Mouse (Mus musculus) kidney, postnatal 25 days (tissue): ENCODE data around the gene Olfr1467.

Experiments used
- DNase-seq, 2 experiments: peaks; one replicate each; pipeline ENCODE4 v3.0.0; 2021; ENCODE audit warnings: mixed read lengths in 2 of 2

The Olfr1467 gene

DNA sequence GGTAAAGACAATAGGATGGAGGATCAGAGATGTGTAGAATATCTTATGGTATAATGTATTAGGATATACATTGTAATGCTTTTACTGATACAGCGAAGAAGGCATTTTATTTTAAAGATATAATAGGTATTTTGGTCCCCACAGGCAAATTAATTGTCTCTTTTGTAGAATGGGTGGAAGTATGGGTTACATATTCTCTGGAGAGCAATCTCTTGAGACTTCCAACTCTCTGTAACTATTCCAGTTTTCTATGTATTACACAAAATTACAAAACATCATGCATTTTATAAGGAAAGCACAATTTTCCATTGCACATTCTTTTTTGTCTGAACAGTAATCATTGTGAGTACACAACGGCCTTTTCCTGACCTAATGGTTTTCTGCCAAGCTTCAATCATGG is at the start of gene Olfr1467:
TSS of gene Olfr1467 (plus strand) at position 301 of the 400 bp plus-strand sequence.
- no peak for DNase-seq

DNA sequence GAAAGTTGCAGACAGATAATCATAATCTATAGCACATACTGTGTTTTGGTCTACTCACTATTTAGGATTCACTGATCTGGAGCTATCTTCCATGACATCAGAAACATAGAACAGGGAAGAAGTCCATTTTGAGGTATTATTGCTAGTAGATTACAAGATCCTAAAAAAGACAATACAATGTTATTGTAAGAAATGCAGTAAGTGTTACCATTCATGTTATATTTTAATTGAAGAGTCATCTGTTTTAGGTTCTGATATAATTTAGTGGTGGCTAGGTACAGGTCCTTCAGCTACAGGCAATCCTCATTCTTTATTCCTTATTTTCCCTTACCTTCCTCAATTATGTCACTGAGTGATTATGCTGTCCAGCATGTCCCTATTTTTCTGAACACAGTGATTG is 46.6 kb upstream of the Olfr1467 start, which contains the start of gene Olfr1465:
TSS of gene Olfr1465 (minus strand) at position 101 of the 400 bp plus-strand sequence.
- no peak for DNase-seq

GRCm38 (mm10) chr19:13338562-13338961 is 23.5 kb upstream of the Olfr1467 start, which contains the start of gene Olfr1466:
Olfr1466 (plus strand) TSS chr19:13338862.
- no peak for DNase-seq

DNA sequence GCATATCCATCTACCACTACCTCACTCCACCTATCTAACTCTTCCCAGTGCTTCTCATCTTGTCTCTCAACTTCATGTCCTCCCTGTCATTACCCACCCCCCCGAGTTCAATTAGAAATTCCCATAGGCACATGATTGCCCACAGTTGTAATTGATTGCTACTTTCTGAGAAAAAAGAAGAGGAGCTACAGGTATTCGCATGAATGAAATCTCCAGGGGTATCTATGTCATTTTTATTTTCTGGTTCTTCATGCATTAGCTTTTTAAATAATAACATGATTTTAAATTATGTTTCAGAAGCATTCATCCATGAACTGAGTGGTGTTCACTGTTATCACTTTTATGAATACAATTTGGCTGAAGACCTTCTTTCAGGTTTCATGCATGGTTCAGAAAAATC is 45.5 kb downstream of the Olfr1467 start, which contains the start of gene Olfr1469:
TSS of gene Olfr1469 (plus strand) at position 301 of the 400 bp plus-strand sequence.
- no peak for DNase-seq
